Mouse (Mus musculus) liver, postnatal 0 days (tissue): ENCODE data around the gene Olfr782. TPM values are rescaled to one million over a fixed set of nuclear protein-coding genes. Genes with fewer than 3 reads are reported as not detected.
"Not testable (repeated sequence)": the region's sequence is repeated elsewhere in the genome, so short reads cannot be mapped to it uniquely, and the experiment has no call there.

Experiments used
- ATAC-seq: fragments of 200-750 bp; cut with Nextera tagmentation; 2 replicates; pipeline ENCODE4 v1.8.0; 2017; ENCODE audit warnings: mild to moderate bottlenecking, moderate library complexity
- DNase-seq: peaks from one replicate; pipeline ENCODE4 v3.0.0-alpha.2; 2016
- H3K27ac ChIP-seq: fragments of 300-500 bp; sonication (generic); 2 replicates; pipeline ENCODE4 v1.5.1; 2014; ENCODE audit warnings: antibody characterized with exemption, moderate library complexity, mild to moderate bottlenecking, low read depth
- H3K27me3 ChIP-seq: fragments of 300-500 bp; sonication (generic); 2 replicates; pipeline ENCODE4 v1.6.1; 2014; ENCODE audit warnings: low read length, control low read depth, mixed read lengths; ENCODE audit not compliant: insufficient read depth
- H3K36me3 ChIP-seq: fragments of 300-500 bp; sonication (generic); replicated peaks from 2 replicates; pipeline ENCODE4 v1.6.1; 2014; ENCODE audit warnings: mild to moderate bottlenecking, control low read depth, low read length, moderate library complexity, mixed read lengths; ENCODE audit not compliant: insufficient read depth
- H3K4me1 ChIP-seq: fragments of 300-500 bp; sonication (generic); 2 replicates; pipeline ENCODE4 v1.6.1; 2014; ENCODE audit warnings: antibody characterized with exemption, mild to moderate bottlenecking, control low read depth; ENCODE audit not compliant: insufficient read depth
- H3K4me2 ChIP-seq: fragments of 300-500 bp; sonication (generic); 2 replicates; pipeline ENCODE4 v1.6.1; 2014; ENCODE audit warnings: low read depth, mild to moderate bottlenecking, low read length, moderate library complexity, mixed read lengths
- H3K4me3 ChIP-seq: fragments of 300-500 bp; sonication (generic); 2 replicates; pipeline ENCODE4 v1.5.1; 2014; ENCODE audit warnings: low read depth, low read length
- H3K9ac ChIP-seq: fragments of 300-500 bp; sonication (generic); replicated peaks from 2 replicates; pipeline ENCODE4 v1.6.1; 2014; ENCODE audit warnings: mild to moderate bottlenecking, moderate library complexity
- H3K9me3 ChIP-seq: fragments of 300-500 bp; sonication (generic); 2 replicates; pipeline ENCODE4 v1.6.1; 2016; ENCODE audit warnings: mild to moderate bottlenecking, control low read depth, low read length, mixed read lengths
- CTCF ChIP-seq: sonication (generic); IDR thresholded peaks from 2 replicates; pipeline ENCODE4 v1.5.1; 2016; ENCODE audit warnings: antibody characterized with exemption, low read depth
- EP300 ChIP-seq: IDR thresholded peaks from 2 replicates; pipeline ENCODE4 v1.6.1; 2016; ENCODE audit warnings: antibody characterized with exemption, low read depth, mild to moderate bottlenecking
- WGBS: fragments of 180-500 bp; shearing (Covaris S2); extraction: QIAGEN DNeasy Blood & Tissue Kit; methylation state at CpG from one replicate; pipeline ENCODE4 v1.1.7; 2014; ENCODE audit not compliant: insufficient replicate concordance; 5-methylcytosine and 5-hydroxymethylcytosine counted together
- polyA plus RNA-seq: library from polyadenylated mRNA; unstranded; fragments of >200 nt; fragmentation: Nextera tagmentation; extraction: Ambion mirVana; gene quantifications from 2 replicates; pipeline ENCODE4 v1.2.1, GENCODE M21; 2015

Gene Olfr782
- polyA plus RNA-seq, result not detected in 2 replicates

DNA sequence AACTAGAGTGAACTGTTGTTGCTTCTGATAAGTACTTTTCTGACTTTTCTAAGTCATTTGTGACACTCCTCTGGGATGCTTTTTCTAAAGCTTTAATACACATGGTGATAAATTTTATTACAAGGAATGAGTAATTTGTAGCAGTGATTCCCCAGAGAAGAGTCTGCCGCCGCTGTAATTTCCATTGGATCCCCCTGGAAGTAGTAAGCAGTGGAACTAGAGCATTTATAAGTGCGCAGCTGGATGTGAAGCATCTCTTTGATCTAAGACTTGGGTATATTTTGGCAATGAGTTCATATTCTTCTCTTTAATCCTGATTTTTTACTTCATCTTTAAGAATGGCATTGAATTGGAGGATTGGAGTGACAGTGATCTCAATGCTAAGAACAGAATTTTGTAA is at the start of gene Olfr782:
TSS of gene Olfr782 (plus strand) at position 301 of the 400 bp plus-strand sequence.
- Histone ChIP-seq H3K27me3 (no peaks in the 10 kb centered on the region), H3K27ac (no peak within 1 kb of the TSS), H3K4me1 (no peaks in the 10 kb centered on the region), H3K4me3 (no peak within 1 kb of the TSS), H3K36me3 (no peaks in the 10 kb centered on the region), H3K4me2 (no peak within 1 kb of the TSS), H3K9me3 (no peaks in the 10 kb centered on the region), H3K9ac (no peak within 1 kb of the TSS)
- no peak for TF ChIP-seq CTCF
- TF ChIP-seq EP300, result no peak
- DNase-seq, result no peak
- ATAC-seq, result no peak
- 75% methylated on average over 3 of the region's 3 CpGs for WGBS

- 40% methylated on average over 1 of the region's 1 CpGs for WGBS
- not testable (repeated sequence) for H3K36me3 ChIP-seq, H3K4me1 ChIP-seq, H3K4me2 ChIP-seq, DNase-seq, H3K4me3 ChIP-seq, H3K27ac ChIP-seq, H3K27me3 ChIP-seq, H3K9ac ChIP-seq, H3K9me3 ChIP-seq, ATAC-seq
Observed at GRCm38 (mm10) chr10:129312973-129313372, 35.7 kb upstream of the Olfr782 start.

GRCm38 (mm10) chr10:129313521-129313920 is 35.1 kb upstream of the Olfr782 start:
- WGBS, result no CpG with 5 or more reads among the region's 1 CpGs
- not testable (repeated sequence) for ATAC-seq, H3K27ac ChIP-seq, H3K4me2 ChIP-seq, H3K9ac ChIP-seq, H3K4me1 ChIP-seq, H3K36me3 ChIP-seq, H3K9me3 ChIP-seq, DNase-seq, H3K27me3 ChIP-seq, H3K4me3 ChIP-seq

DNA sequence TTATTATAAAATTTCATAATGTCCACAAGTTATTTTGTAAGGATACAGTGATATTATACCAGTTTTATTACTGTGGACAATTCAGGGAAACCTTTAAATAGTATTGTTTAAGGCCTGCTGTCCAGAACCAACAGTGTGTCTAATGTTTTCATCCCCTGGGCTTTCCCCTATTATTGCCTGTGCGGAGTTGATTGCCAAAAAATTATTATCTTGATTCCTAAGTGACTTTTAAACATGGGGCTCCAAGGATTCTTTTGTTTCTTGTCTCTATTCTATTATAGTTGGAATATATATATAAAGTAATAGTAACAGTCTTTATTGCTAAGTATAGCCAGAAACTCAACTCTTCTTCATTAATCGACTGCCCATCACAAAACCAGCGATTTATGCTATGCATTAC is 30.8 kb upstream of the Olfr782 start, which contains the start of gene Olfr780:
TSS of gene Olfr780 (plus strand) at position 301 of the 400 bp plus-strand sequence.
- H3K4me1 ChIP-seq, result no peaks in the 10 kb centered on the region
- no peak within 1 kb of the TSS for H3K4me2 ChIP-seq
- H3K27me3 ChIP-seq, result no peaks in the 10 kb centered on the region
- DNase-seq (no peak), ATAC-seq (no peak)
- H3K4me3 ChIP-seq, result no peak within 1 kb of the TSS
- no peaks in the 10 kb centered on the region for H3K36me3 ChIP-seq
- H3K9ac ChIP-seq, result no peak within 1 kb of the TSS
- no peak for TF ChIP-seq CTCF
- TF ChIP-seq EP300, result no peak
- no peaks in the 10 kb centered on the region for H3K9me3 ChIP-seq
- no peak within 1 kb of the TSS for H3K27ac ChIP-seq
- 65% methylated on average over 3 of the region's 3 CpGs for WGBS

DNA sequence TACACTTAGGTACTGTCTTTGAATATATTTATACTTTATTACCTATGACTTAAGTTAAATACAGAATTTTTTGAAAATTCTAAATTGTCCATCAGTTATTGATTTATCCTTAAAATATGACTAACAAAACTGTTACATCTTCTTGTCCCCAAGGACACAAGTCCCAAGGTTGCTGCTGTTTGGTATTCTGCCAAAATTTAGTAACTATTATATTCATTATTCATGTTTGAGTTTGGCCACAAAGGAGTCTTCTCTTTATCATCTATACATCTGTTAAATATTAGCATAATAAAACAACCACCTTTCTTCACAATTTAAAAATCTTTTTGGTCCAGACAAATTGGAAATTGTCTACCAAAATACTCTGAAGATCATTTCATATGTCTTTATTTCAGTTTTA is 20.1 kb upstream of the Olfr782 start, which contains the start of gene Olfr781:
TSS of gene Olfr781 (plus strand) at position 301 of the 400 bp plus-strand sequence.
- no peak within 1 kb of the TSS for H3K4me3 ChIP-seq
- no peak for ATAC-seq
- H3K27me3 ChIP-seq, result no peaks in the 10 kb centered on the region
- no peak for DNase-seq
- no peaks in the 10 kb centered on the region for H3K36me3 ChIP-seq
- H3K9me3 ChIP-seq, result no peaks in the 10 kb centered on the region
- H3K9ac ChIP-seq, result no peak within 1 kb of the TSS
- H3K27ac ChIP-seq, result no peak within 1 kb of the TSS
- TF ChIP-seq CTCF (no peak), EP300 (no peak)
- no peak within 1 kb of the TSS for H3K4me2 ChIP-seq
- no peaks in the 10 kb centered on the region for H3K4me1 ChIP-seq

- 57% methylated on average over 2 of the region's 2 CpGs for WGBS
- not testable (repeated sequence) for ATAC-seq, H3K4me1 ChIP-seq, H3K27ac ChIP-seq, H3K9me3 ChIP-seq, H3K4me2 ChIP-seq, H3K36me3 ChIP-seq, H3K9ac ChIP-seq, H3K27me3 ChIP-seq, H3K4me3 ChIP-seq, DNase-seq
Observed at GRCm38 (mm10) chr10:129352475-129352874, 3.8 kb downstream of the Olfr782 start.

DNA sequence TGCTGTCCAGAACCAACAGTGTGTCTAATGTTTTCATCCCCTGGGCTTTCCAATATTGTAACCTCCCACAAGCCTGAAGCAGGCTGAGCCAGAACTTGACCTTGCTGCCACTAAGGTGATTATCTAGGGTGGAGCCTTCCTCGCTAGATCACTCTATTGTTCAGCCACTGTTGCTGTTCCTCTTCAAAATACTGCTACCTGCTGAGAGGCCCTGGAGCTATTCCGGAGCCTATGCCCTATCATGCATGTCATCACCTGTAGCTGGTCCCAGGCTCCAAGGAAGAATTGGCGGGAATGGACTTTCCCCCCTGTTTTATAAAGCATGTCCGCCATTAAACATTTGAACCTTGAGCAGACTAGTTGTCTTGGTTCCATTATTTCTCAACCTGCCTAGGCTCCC is 7.8 kb downstream of the Olfr782 start:
- H3K9me3 ChIP-seq, H3K4me3 ChIP-seq, H3K4me1 ChIP-seq, ATAC-seq, H3K9ac ChIP-seq, H3K27me3 ChIP-seq, H3K27ac ChIP-seq, H3K4me2 ChIP-seq, H3K36me3 ChIP-seq, DNase-seq: not testable (repeated sequence)
- 79% methylated on average over 4 of the region's 4 CpGs for WGBS
